Mouse (Mus musculus) limb, embryonic 10.5 days (tissue): ENCODE data around the gene Olfr1238. TPM values are rescaled to one million over a fixed set of nuclear protein-coding genes. Genes with fewer than 3 reads are reported as not detected.

Experiments used
- DNase-seq: peaks from one replicate; pipeline ENCODE4 v3.0.0-alpha.2; 2017; ENCODE audit warnings: low spot score
- H3K27ac ChIP-seq: fragments of 300-500 bp; sonication (generic); 2 replicates; pipeline ENCODE4 v1.5.1; 2016; ENCODE audit warnings: mild to moderate bottlenecking
- H3K27me3 ChIP-seq: fragments of 300-500 bp; sonication (generic); 2 replicates; pipeline ENCODE4 v1.6.1; 2016; ENCODE audit warnings: low read depth, mild to moderate bottlenecking; ENCODE audit not compliant: poor library complexity, severe bottlenecking
- H3K36me3 ChIP-seq: fragments of 300-500 bp; sonication (generic); 2 replicates; pipeline ENCODE4 v1.6.1; 2016; ENCODE audit warnings: mild to moderate bottlenecking, moderate library complexity
- H3K4me1 ChIP-seq: fragments of 300-500 bp; sonication (generic); 2 replicates; pipeline ENCODE4 v1.6.1; 2016
- H3K4me3 ChIP-seq: fragments of 300-500 bp; sonication (generic); 2 replicates; pipeline ENCODE4 v1.5.1; 2016; ENCODE audit warnings: mild to moderate bottlenecking, moderate library complexity
- H3K9me3 ChIP-seq: fragments of 300-500 bp; sonication (generic); replicated peaks from 2 replicates; pipeline ENCODE4 v1.6.1; 2016; ENCODE audit warnings: mild to moderate bottlenecking
- WGBS: fragments of 180-500 bp; shearing (Covaris S2); methylation state at CpG from one replicate; pipeline ENCODE4 v1.1.7; 2016; 5-methylcytosine and 5-hydroxymethylcytosine counted together
- polyA plus RNA-seq: library from polyadenylated mRNA; unstranded; fragments of >200 nt; fragmentation: Nextera tagmentation; extraction: Ambion mirVana; gene quantifications from 2 replicates; pipeline ENCODE4 v1.2.1, GENCODE M21; 2016

The Olfr1238 gene
- not detected in 2 replicates for polyA plus RNA-seq

- no peak within 1 kb of the TSS for H3K4me3 ChIP-seq
- WGBS = 94% methylated on average over 2 of the region's 2 CpGs
- no peaks in the 10 kb centered on the region for H3K36me3 ChIP-seq
- no peaks in the 10 kb centered on the region for H3K9me3 ChIP-seq
- H3K27me3 ChIP-seq = no peaks in the 10 kb centered on the region
- no peak for DNase-seq
- no peaks in the 10 kb centered on the region for H3K4me1 ChIP-seq
- H3K27ac ChIP-seq = no peak within 1 kb of the TSS
These were observed at the start of gene Olfr1238 for GRCm38 (mm10) chr2:89409576-89409975. TSS of gene Olfr1238 (minus strand) at chr2:89409676.

GRCm38 (mm10) chr2:89442900-89443299 is 33.4 kb upstream of the Olfr1238 start, which contains the start of gene Olfr1240:
TSS of gene Olfr1240 (minus strand) at chr2:89443000.
- H3K36me3 ChIP-seq = no peaks in the 10 kb centered on the region
- no peaks in the 10 kb centered on the region for H3K4me1 ChIP-seq
- WGBS = 89% methylated on average over 3 of the region's 3 CpGs
- no peak within 1 kb of the TSS for H3K4me3 ChIP-seq
- DNase-seq = no peak
- no peaks in the 10 kb centered on the region for H3K27me3 ChIP-seq
- H3K27ac ChIP-seq = no peak within 1 kb of the TSS
- H3K9me3 ChIP-seq = no peaks in the 10 kb centered on the region

- DNase-seq = no peak
- no peak within 1 kb of the TSS for H3K27ac ChIP-seq
- no peaks in the 10 kb centered on the region for H3K36me3 ChIP-seq
- no peak within 1 kb of the TSS for H3K4me3 ChIP-seq
- H3K9me3 ChIP-seq = no peaks in the 10 kb centered on the region
- no peaks in the 10 kb centered on the region for H3K4me1 ChIP-seq
- H3K27me3 ChIP-seq = no peaks in the 10 kb centered on the region
- 95% methylated on average over 2 of the region's 2 CpGs for WGBS
These were observed 10.8 kb upstream of the Olfr1238 start, which contains the start of gene Olfr1239 for GRCm38 (mm10) chr2:89420307-89420706. TSS of gene Olfr1239 (minus strand) at chr2:89420407.

GRCm38 (mm10) chr2:89414557-89414956 is 5.1 kb upstream of the Olfr1238 start:
- 98% methylated on average over 1 of the region's 1 CpGs for WGBS

GRCm38 (mm10) chr2:89400882-89401281 is 8.6 kb downstream of the Olfr1238 start:
- no peak for DNase-seq
- no peak overlapping the region for H3K27ac ChIP-seq
- H3K36me3 ChIP-seq = no peaks in the 10 kb centered on the region
- 81% methylated on average over 1 of the region's 1 CpGs for WGBS
- H3K27me3 ChIP-seq = no peaks in the 10 kb centered on the region
- H3K9me3 ChIP-seq = no peaks in the 10 kb centered on the region
- no peak overlapping the region for H3K4me3 ChIP-seq
- no peaks in the 10 kb centered on the region for H3K4me1 ChIP-seq

More at GRCm38 (mm10) chr2:89414557-89414956, 5.1 kb upstream of the Olfr1238 start:
- Histone ChIP-seq H3K4me3 (no peak overlapping the region), H3K27me3 (no peaks in the 10 kb centered on the region), H3K4me1 (no peaks in the 10 kb centered on the region), H3K36me3 (no peaks in the 10 kb centered on the region), H3K27ac (no peak overlapping the region), H3K9me3 (no peaks in the 10 kb centered on the region)
- DNase-seq = no peak

GRCm38 (mm10) chr2:89364765-89365164 is 44.7 kb downstream of the Olfr1238 start, which contains the start of gene Olfr1234:
TSS of gene Olfr1234 (minus strand) at chr2:89364865.
- Histone ChIP-seq H3K27ac (no peak within 1 kb of the TSS), H3K9me3 (no peaks in the 10 kb centered on the region), H3K36me3 (no peaks in the 10 kb centered on the region), H3K27me3 (no peaks in the 10 kb centered on the region), H3K4me1 (no peaks in the 10 kb centered on the region), H3K4me3 (no peak within 1 kb of the TSS)
- no peak for DNase-seq
- 89% methylated on average over 4 of the region's 4 CpGs for whole genome bisulfite sequencing

Other genes with a start within 250 kb of the Olfr1238 start
- not detected in 2 replicates for gene Olfr1224-ps1, start 245.6 kb downstream of the Olfr1238 start, polyA plus RNA-seq
- gene Olfr1225, start 235.0 kb downstream of the Olfr1238 start, polyA plus RNA-seq = not detected in 2 replicates
- gene Olfr1226, start 209.6 kb downstream of the Olfr1238 start, polyA plus RNA-seq = not detected in 2 replicates
- gene Olfr1228, start 155.6 kb downstream of the Olfr1238 start, polyA plus RNA-seq = not detected in 2 replicates
- not detected in 2 replicates for gene Olfr1229, start 121.7 kb downstream of the Olfr1238 start, polyA plus RNA-seq
- gene Olfr1230, start 112.4 kb downstream of the Olfr1238 start, polyA plus RNA-seq = not detected in 2 replicates
- not detected in 2 replicates for gene Olfr1231, start 102.6 kb downstream of the Olfr1238 start, polyA plus RNA-seq
- gene Olfr1232, start 80.0 kb downstream of the Olfr1238 start, polyA plus RNA-seq = not detected in 2 replicates
- not detected in 2 replicates for gene Olfr1233, start 67.3 kb downstream of the Olfr1238 start, polyA plus RNA-seq
- gene Olfr1234, start 44.8 kb downstream of the Olfr1238 start, polyA plus RNA-seq = not detected in 2 replicates
- gene Olfr1239, start 10.7 kb upstream of the Olfr1238 start, polyA plus RNA-seq = not detected in 2 replicates
- gene Olfr1240, start 33.3 kb upstream of the Olfr1238 start, polyA plus RNA-seq = not detected in 2 replicates
- gene Olfr1241, start 77.5 kb upstream of the Olfr1238 start, polyA plus RNA-seq = not detected in 2 replicates
- not detected in 2 replicates for gene Olfr1242, start 88.7 kb upstream of the Olfr1238 start, polyA plus RNA-seq
- gene Olfr1243, start 121.8 kb upstream of the Olfr1238 start, polyA plus RNA-seq = not detected in 2 replicates
- gene Olfr1245, start 168.8 kb upstream of the Olfr1238 start, polyA plus RNA-seq = not detected in 2 replicates
- not detected in 2 replicates for gene Olfr1246, start 183.5 kb upstream of the Olfr1238 start, polyA plus RNA-seq
- gene Olfr1247, start 204.5 kb upstream of the Olfr1238 start, polyA plus RNA-seq = not detected in 2 replicates
- gene Olfr1248, start 208.6 kb upstream of the Olfr1238 start, polyA plus RNA-seq = not detected in 2 replicates
- gene Olfr1249, start 225.3 kb upstream of the Olfr1238 start, polyA plus RNA-seq = not detected in 2 replicates